Mouse (Mus musculus) bone marrow macrophage, adult 2 months (primary cell): ENCODE measurements at regions not wholly inside any gene's neighbourhood (a gene's known extent, or its start where the extent isn't known, plus 50 kb on each side); places are given as distances from the start of the nearest gene placed in this dataset.

Experiments
- H3K27ac ChIP-seq: 2 replicates; pipeline ENCODE4 v1.5.1; 2012; ENCODE audit warnings: low read depth, low read length; ENCODE audit not compliant: insufficient read depth
- H3K4me1 ChIP-seq: 2 replicates; pipeline ENCODE4 v1.6.1; 2012; ENCODE audit warnings: low read length; ENCODE audit not compliant: control insufficient read depth, insufficient read depth
- H3K4me3 ChIP-seq: 2 replicates; pipeline ENCODE4 v1.5.1; 2012; ENCODE audit warnings: mild to moderate bottlenecking, low read length, moderate library complexity; ENCODE audit not compliant: insufficient read depth
- CTCF ChIP-seq: IDR thresholded peaks from 2 replicates; pipeline ENCODE4 v1.5.1; 2012; ENCODE audit warnings: low read depth, mild to moderate bottlenecking, low read length, moderate library complexity
- POLR2A ChIP-seq: IDR thresholded peaks from 2 replicates; pipeline ENCODE4 v1.6.1; 2012; ENCODE audit warnings: mild to moderate bottlenecking, low read depth, low read length, borderline replicate concordance

- TF ChIP-seq CTCF (no peak), POLR2A (no peak)
- Histone ChIP-seq H3K27ac (no peak overlapping the region), H3K4me1 (no peaks in the 10 kb centered on the region), H3K4me3 (no peak overlapping the region)
These were observed 198.5 kb downstream of the Dad1 start for GRCm38 (mm10) chr14:54055390-54055789.

- Histone ChIP-seq H3K4me1 (no peaks in the 10 kb centered on the region), H3K27ac (no peak overlapping the region), H3K4me3 (no peak overlapping the region)
- TF ChIP-seq CTCF (no peak), POLR2A (no peak)
These were observed 211.6 kb downstream of the Dad1 start for GRCm38 (mm10) chr14:54042286-54042685.

GRCm38 (mm10) chr14:54040644-54041043, 213.3 kb downstream of the Dad1 start:
- Histone ChIP-seq H3K4me1 (no peaks in the 10 kb centered on the region), H3K27ac (no peak overlapping the region), H3K4me3 (no peak overlapping the region)
- TF ChIP-seq POLR2A (no peak), CTCF (no peak)

GRCm38 (mm10) chr14:54034516-54034915, 219.4 kb downstream of the Dad1 start:
- H3K4me3 ChIP-seq = no peak overlapping the region
- H3K4me1 ChIP-seq = no peaks in the 10 kb centered on the region
- TF ChIP-seq POLR2A (no peak), CTCF (no peak)

GRCm38 (mm10) chr14:54023552-54023951, 230.4 kb downstream of the Dad1 start:
- Histone ChIP-seq H3K4me1 (no peaks in the 10 kb centered on the region), H3K27ac (no peak overlapping the region), H3K4me3 (no peak overlapping the region)
- TF ChIP-seq POLR2A = no peak
- TF ChIP-seq CTCF = no peak

More at GRCm38 (mm10) chr14:54034516-54034915, 219.4 kb downstream of the Dad1 start:
- H3K27ac ChIP-seq = no peak overlapping the region

GRCm38 (mm10) chr14:54021443-54021842, 232.5 kb downstream of the Dad1 start:
- no peak for TF ChIP-seq POLR2A
- no peak for TF ChIP-seq CTCF
- no peaks in the 10 kb centered on the region for H3K4me1 ChIP-seq

GRCm38 (mm10) chr14:54014628-54015027, 239.3 kb downstream of the Dad1 start:
- TF ChIP-seq CTCF (no peak), POLR2A (no peak)
- Histone ChIP-seq H3K27ac (no peak overlapping the region), H3K4me3 (no peak overlapping the region), H3K4me1 (no peaks in the 10 kb centered on the region)

More at GRCm38 (mm10) chr14:54021443-54021842, 232.5 kb downstream of the Dad1 start:
- H3K27ac ChIP-seq = no peak overlapping the region
- no peak overlapping the region for H3K4me3 ChIP-seq

- no peaks in the 10 kb centered on the region for H3K4me1 ChIP-seq
These were observed 251.8 kb downstream of the Dad1 start for GRCm38 (mm10) chr14:54002083-54002482.

GRCm38 (mm10) chr14:54000527-54000926, 253.4 kb downstream of the Dad1 start:
- no peak overlapping the region for H3K27ac ChIP-seq
- no peaks in the 10 kb centered on the region for H3K4me1 ChIP-seq
- H3K4me3 ChIP-seq = no peak overlapping the region
- TF ChIP-seq CTCF (no peak), POLR2A (no peak)

More at GRCm38 (mm10) chr14:54002083-54002482, 251.8 kb downstream of the Dad1 start:
- Histone ChIP-seq H3K4me3 (no peak overlapping the region), H3K27ac (no peak overlapping the region)
- TF ChIP-seq POLR2A (no peak), CTCF (no peak)

- H3K4me1 ChIP-seq = no peaks in the 10 kb centered on the region
- no peak overlapping the region for H3K4me3 ChIP-seq
- no peak for TF ChIP-seq CTCF
- no peak for TF ChIP-seq POLR2A
- H3K27ac ChIP-seq = no peak overlapping the region
These were observed 260.5 kb downstream of the Dad1 start for GRCm38 (mm10) chr14:53993427-53993826.
